Mouse (Mus musculus) urinary bladder, postnatal 10 days (tissue): ENCODE measurements around the gene Ajap1.

ENCODE experiments used
- DNase-seq: peaks from one replicate; pipeline ENCODE4 v3.0.0; 2022; ENCODE audit warnings: low spot score

Ajap1 gene

DNA sequence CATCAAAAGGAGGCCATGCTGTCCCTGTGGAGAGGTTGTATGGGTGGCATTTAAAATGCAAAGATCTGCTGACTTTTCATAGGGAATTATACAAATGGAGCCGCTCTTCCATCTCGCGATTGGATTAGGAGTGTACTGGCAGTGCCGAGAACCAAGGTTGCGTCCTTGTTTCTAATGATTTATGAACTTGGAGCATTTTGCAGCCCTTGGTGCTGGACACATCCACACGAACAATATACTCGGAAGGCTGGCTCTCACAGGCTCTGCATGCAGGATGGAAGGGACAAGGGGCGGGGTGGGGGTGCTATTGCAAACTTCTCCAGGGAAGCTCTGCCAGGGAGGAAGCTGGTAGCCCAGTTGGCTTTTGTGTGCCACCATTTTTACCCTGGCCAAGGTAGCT is 31.1 kb downstream of the Ajap1 start:
- DNase-seq, result no peak

DNA sequence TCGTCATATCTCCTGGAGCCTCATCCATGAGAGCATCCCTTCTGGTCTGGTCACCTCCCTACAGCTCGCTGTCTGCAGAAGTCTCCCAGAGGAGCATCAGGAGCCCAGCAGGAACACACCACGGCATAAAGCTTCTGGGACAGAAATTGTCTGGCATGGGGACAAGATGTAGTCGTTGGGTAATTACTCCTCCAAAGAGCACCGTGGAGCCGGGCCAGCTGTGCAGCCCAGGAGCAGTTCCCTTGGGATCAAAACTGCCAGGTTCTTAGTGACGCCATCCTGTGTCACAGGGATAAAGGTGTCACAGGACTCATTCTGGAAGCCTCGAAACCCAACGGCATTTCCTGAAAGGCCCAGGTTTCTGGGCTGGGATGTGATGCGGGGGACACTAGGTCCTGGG is 40.1 kb downstream of the Ajap1 start:
- DNase-seq, result no peak

DNA sequence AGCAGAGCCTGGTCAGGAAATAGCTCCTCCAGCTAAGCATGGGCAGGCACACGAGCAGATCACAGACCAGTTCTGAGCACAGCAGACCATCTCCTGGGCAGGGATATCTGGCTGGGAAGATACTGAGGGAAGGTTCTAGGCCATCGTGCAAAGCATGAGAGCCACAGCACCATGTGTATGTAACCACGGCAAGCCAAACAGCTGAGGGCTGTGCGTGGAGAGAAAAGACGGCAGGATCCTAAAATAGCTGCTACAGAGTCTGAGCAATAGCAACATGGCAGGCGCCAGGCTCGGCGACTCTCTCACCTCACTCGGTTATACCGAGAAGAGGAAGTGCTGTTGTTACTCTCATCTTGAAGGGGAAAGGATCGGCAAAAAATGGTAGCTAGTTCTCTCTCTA is 42.7 kb downstream of the Ajap1 start:
- DNase-seq, result no peak

DNA sequence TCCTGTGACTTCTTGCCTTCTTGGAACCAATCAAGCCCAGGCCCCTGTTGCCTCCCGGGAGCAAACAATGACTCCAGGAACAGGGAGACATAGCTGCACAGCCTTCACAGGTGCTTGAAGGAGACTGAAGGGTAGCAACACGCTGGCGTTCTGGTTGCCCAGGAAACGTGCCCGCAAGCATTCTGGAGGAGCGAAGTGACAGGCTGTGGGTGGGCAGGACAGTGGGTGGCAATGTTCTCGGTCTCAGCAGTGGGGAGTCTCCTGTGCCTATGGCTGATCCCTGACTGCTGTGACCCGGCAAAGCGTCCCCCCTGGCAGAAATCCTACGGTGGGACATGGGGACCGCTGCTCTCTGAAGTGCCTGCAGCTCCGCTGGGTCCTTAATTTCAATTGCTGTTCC is 43.6 kb downstream of the Ajap1 start:
- DNase-seq, result no peak

DNA sequence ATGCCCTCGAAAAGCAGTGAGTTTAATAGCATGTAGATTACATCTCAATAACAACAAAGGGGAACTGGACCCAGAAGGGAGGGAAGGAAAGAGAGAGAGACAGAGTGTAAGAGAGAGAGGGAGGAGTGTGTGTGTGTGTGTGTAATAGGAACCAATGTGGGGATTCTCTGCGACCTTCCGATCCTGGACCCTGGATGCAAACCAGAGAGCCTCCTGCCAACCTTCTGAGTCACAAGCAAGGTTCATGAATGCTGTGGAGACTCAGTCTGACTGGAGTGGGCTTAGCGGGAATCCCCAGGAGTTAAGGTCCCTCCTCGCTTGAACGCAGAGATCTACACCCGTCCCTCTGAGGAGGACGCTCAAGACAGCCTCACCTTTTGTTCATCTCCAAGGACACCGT is 45.4 kb downstream of the Ajap1 start:
- no peak for DNase-seq

DNA sequence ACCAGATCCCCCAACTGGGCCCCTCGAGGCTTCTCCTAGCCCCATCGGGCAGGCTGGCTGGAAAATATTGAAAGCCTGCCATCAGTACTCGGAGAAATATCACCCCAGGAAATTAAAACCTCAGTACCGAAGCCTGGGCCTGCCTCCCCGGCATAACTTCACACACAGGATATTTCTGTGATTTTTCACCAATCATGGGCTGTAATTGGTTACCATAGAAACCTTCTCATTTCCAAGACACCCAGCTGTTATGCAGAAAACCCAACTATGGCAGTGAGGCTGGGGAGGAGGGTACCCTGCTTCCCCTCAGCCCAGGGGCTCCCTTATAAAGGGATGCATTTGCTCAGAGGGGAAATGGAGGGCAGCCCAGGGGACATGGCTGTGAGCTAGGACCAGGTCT is 46.7 kb downstream of the Ajap1 start:
- no peak for DNase-seq

DNA sequence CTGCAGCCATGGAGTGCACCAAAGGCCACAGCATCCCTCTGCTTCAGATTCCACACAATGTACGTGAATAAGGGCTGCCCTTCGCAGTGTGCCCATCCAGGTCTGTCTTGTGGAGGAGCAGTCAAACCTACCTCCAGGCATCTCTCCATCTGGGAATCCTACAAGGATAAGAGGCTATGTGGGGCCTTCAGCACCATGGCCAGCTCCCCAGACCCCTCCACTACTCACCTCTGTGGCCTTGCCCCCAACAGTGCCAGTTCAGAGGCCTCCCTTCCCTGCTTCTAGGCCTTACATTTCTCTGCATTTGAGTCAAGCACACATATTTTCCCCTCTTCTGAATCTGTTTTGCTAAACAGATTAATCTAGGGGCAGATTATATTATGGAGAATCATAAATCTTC is 52.6 kb downstream of the Ajap1 start:
- no peak for DNase-seq

DNA sequence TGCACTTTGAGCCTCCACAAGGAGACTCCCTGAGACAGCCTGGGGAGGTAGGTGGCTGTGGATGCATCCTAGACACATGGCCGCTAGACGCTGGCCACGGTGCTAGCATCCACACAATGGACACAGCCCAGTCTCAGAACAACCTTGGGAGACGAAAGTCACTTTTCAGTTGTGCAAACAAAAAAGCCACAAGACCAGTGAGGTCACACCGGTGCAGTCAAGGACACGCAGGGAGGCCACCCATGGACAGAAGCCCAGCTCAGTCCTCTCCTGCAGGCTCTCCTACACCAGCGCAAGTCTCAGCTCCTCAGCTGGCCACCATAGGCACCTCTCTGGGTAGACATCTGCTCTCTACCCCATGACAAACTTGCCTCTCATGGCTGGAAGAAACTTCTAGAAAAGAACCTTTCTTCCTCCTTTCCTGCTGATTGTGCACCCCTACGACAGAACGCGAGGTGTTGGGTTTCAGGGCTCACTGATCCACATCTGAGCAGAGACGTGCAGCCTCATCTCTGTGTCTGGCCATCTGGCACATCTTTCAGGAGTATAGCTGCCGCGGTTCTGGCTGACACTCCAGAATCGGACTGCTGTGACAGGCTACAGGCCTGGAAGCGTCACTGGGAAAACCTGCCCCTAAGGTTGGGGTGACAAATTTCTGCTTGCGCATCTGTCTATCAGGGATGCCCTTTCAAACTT is 56.5 kb downstream of the Ajap1 start:
- no peak for DNase-seq

DNA sequence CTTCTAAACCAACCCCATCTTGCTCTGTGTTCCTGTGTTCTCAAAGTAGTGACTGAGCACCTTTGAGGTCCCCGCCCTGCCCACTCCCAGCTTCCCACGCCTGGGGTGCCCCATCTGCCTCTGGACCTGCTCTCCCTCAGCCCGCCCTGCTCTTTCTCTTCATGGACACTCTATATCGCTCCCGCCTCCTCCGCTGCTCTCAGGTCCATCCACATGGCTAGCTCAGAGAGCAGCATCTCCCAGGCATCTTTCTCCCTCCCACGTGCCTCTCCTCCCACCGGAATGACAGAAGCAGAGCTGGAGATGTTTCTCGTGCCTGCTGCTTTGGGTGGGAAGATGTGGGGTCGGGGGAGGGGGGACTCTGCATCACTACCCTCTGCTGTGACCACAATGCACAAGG is 58.3 kb downstream of the Ajap1 start:
- DNase-seq, result no peak

DNA sequence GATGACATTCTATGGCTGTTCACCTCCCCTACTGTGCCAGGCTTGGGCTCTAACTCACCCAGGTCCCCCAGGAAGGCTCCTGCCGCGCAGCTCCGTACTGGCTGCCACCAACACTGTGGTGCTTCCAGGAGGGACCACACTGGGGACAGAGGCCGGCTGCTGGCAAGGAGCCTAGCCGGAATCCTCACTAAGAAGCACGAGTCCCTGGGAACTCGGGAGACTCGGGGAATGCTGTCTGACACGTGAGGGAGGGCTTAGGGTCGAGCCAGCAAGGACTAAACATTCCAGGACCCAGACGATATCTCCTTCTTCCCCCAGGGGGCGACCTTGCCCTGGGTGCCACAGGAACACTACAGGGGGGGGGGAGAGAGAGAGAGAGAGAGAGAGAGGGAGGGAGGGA is 64.7 kb downstream of the Ajap1 start:
- no peak for DNase-seq

DNA sequence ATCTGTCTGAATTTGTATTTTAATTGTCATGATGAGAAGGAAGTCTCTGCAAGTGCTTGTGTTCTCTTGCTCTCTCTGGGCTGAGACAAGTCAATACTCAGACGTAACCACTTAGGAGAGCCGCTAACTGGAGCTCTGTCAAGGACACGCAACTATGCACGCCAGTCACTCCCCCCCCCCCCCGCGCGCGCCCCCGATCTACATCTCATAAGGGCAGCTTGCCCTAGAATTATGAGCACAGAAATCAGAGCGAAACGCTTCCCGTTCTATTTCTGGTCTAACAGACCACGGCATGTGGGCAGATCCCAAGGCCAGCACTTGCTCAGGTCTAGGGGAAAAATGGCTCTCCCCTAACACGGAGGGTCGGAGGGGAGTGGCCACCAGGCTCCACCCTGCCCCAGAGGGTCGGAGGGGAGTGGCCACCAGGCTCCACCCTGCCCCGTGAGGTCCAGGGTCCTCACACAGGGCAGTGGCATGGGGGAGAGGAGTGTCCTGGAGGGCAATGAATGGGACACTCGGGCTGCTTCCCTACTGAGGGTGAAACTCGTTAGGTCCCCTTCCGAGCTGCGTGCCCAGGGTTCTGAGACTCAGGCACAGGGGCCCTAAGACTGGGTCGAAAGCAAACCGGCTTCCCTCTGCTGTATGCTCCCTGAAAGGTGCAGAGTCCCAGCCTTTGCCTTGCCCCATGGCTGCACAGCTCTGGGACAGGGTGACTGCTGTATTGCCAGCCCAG is 65.3 kb downstream of the Ajap1 start:
- no peak for DNase-seq

DNA sequence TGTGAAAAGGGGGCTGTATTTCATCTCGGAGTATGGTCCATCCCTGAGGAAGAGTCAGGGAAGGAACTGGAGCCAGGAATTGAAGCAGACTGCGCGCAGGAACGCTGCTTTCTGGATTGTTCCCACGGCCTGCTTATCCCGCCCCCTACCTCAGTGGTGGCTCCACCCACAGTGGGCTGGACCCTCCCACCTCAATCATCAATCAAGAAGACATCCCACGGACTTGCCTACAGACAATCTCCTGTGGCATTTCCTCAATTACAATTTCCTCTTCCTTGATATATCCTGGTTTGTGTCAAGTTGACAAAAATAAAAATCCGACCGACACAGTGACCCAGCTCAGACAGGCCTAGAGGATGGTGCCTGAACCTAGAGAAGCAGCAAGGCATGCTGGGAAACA is 66.5 kb downstream of the Ajap1 start:
- no peak for DNase-seq

DNA sequence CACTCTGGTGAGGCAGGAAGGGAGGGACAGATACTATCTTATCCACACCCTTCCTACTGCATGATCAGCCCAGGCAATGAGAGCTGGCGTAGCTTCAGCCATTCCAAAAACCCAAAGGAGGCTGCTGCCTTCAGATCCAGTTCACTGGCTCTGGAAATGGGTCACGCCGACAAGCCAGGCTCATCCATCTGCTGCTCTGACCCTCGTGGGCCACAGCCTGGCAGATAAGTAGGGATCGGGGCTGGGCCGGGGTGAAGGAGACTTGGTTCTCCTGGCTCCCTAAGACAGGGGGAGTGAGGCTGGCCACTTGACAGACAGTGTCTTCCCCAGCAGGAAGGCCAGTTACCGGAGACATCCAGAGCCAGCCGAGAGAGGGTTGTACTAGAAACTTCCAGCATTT is 84.2 kb downstream of the Ajap1 start:
- no peak for DNase-seq

DNA sequence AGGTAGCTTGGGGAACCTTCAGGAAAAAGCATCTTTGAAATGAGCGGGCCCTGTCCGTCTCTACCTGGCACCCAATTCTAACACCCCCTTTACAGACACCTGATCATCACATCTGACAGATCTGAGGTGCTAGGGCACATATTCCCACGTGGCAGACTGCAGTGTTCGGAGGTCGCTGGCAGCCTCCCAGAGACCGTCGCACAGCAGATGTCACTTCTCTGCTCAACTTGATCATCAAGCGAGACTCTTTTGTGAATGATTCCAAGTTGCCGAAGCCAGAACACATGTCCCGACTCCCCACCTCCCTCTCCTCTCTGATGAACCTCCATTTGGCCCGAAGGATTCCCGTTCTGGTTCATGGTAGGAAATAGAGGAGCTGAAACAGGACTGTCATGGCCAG is 95.1 kb downstream of the Ajap1 start:
- no peak for DNase-seq

DNA sequence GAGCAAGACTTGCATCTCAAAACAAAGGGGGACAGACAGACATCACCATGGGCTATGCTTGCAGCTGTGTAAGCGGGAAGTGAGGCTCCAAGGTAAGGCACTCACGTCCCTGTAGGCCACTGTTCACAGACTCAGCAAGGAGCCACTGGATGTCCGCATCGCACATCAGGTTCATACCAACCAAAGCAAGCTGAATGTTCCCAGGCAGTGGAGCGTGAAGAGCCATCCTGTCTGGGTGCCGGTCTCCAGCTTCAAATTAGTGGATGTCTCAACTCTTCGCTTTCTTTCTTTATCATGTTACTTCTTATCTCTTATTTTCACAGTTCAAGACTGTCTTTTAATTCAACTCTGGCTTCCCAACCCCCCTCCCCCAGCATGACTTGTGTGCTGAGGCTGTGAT is 101.2 kb downstream of the Ajap1 start:
- no peak for DNase-seq

DNA sequence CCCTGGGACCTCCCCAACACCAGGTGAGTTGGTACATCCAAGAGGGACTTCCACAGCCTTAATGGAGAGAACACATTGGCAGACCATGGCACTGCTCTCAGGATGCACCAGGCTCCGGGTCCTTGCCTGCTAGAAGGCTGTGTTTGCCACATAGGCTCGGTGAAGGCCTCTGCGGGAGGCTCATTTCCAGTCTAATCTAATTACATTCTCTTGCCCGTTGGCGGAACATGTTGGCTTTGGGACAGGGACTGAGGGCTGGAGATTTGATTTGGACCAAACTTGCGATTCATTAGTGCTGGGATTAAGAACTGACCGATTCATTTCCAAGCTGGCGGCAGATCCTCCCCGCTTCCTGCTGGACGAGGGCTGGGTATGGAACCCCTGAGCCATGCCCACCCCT is 101.7 kb downstream of the Ajap1 start:
- DNase-seq, result no peak

DNA sequence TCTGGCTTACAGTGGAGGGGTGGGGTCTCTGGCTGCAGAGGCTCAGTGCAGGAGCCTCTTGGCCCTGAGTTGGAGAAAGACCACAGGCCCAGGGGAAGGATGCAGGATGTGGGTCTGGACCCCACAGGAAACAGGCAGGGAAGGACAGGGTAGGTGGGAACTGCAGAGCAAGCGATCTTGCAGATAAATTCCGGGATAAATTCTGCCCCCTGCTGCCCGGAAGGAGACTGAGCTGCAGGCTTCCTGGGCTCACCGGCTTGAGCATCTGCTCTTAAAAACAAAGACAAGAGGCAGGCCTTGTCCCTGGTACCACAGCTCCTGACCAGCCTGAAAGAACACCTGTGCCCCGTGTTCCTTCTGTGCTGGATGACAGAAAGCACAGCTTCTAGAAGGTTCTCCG is 104.6 kb downstream of the Ajap1 start:
- no peak for DNase-seq

DNA sequence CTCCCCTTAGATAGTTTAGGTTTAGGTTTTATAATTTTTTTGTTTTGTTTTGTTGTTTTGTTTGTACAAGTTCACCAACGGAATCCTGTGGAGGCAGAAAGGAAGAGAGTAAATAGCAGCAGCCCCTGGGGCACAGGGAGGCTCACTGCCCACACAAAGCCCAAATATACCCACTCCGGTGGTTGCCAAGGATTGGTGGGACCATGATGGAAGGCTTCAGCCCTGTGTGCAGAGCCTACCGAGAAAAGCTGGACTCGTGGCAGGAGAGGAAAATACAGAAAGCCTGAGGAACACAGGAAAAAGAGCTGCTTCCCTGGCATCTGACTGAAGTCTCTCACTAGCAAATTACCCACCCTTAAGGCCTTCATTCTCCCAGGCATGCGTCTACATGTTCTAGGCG is 108.4 kb downstream of the Ajap1 start:
- no peak for DNase-seq

DNA sequence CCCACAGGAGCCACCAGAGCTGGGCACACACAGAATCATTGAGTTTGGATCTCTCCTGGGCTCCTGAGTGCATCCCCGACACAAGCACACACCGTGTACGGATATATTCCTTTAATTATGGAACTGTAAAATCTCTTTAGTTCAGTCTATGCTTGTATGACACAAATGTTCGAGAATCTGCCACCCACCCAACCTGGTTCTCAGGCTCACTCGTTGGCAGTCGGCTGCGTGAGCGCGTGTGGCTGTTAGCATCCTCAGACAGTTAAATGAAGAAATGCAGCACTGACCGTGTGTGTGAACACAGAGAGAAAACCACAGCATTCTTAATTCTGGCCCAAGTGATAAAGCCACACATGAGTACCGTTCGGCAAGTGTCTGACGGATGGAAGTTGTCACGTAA is 109.5 kb downstream of the Ajap1 start:
- no peak for DNase-seq

DNA sequence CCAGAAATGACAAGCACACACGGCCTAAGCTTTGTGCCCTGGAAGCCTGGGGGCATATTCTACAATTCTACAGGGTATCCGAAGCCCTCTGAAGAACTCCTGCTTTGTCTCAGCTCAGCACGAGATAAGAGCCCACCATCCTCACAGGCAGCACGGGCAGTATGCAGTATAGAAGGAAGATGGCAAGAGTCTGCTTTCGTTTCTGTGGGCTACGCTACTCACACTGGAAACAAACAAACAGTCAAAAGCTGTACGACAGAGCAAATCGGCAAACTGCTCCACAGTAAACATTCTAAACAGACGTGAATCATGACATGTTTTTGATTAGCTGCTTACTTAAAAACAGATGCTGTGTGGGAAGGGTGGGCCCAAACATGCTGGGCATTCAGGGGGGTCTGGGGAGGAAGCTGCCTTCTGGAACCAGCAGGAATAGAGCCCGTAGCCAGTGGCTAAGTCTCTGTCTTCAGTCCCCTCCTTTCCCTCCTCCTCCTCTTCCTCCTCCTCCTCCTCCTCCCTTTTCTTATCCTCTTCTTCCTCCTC is 113.9 kb downstream of the Ajap1 start:
- DNase-seq, result no peak

DNA sequence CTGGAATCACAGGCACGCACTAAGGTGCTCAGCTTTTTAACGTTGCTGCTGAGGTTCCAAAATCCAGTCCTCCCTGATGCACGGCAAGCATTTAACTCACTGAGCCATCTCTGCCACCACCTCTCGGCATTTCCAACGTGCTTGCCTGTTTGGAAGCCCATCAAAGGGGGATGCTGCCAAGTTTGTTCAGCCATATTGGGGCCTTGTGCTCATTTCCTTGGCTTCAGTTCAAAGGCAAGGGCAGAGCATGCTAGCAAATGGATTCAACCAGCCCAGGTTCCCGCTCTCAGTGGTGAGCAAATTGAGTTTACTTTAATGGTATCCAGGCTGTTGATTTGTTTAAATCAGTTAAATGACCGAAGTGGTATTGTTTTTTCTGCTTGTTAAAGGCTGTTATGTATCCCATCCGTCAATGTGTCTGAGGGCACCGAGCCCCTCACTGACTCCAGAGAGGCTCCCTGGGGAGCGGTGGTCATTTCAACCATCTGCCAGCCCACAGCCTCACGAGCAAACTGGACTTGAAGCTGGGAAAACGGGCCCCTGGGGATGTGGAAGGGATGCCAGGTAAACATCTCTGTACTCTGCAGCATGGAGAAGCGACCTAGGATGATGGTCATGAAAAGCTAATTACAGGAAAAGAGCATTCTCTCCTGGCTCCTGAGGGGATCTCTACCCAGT is 121.6 kb downstream of the Ajap1 start:
- DNase-seq, result no peak

DNA sequence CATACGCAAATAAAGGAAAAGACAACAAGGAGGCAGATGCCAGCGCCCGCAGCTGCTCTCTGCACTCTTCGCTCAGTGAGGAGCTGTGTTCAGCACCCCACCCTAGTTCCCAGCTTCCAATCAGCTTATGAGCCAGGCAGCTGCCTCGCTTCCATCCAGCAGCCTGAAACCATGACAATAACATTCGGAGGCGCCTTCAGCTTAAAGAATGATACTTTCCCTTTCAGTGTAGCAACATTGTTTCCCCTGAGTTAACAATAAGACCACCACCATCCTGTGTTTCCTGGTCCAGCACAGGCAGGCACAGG is 124.4 kb downstream of the Ajap1 start:
- no peak for DNase-seq

DNA sequence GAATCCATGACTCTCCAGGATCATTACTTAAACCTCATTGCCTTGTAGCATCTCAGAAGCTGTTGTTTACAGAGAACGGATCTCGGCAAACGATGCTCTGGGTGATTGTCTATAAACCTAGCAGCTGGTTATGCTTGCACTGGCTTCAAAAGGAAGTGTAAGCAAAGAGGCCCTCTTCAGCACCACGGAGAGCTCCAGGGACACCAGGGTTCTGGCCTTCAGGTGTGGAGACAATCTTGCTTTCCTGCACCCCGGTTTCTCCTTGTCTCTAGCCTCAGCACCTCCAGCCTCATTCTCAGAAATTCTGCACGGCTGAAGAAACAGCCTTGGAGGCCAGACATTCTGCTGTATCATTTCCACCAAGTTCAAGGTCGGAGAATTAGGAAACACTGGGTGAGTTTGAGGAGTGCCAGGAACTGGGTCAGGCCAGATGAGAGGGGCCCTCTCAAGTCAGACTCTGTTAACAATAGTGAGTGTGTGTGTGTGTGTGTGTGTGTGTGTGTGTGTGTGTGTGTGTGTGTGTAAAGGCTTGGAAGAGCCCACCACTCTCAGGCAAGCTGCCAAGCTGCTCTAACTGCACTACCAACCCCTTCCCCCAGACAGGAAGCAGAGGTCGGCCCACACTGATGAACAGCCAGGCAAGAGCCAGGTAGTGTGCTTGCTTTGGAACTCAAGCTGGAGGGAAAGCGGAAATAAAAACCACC is 124.9 kb downstream of the Ajap1 start:
- no peak for DNase-seq
